Mouse (Mus musculus) stomach, embryonic 14.5 days (tissue): ENCODE results near the gene Kctd11. TPM values are rescaled to one million over a fixed set of nuclear protein-coding genes. Genes with fewer than 3 reads are reported as not detected.
"Not testable (repeated sequence)": the region's sequence is repeated elsewhere in the genome, so short reads cannot be mapped to it uniquely, and the experiment has no call there.

ENCODE experiments used
- ATAC-seq: fragments of 200-750 bp; cut with Nextera tagmentation; 2 replicates; pipeline ENCODE4 v1.8.0; 2017; ENCODE audit warnings: low read depth, moderate TSS enrichment; ENCODE audit not compliant: insufficient number of reproducible peaks, insufficient read depth, low FRiP score
- H3K27ac ChIP-seq: fragments of 300-500 bp; sonication (generic); 2 replicates; pipeline ENCODE4 v1.5.1; 2014; ENCODE audit warnings: mild to moderate bottlenecking, low read length, moderate library complexity, mixed read lengths
- H3K27me3 ChIP-seq: fragments of 300-500 bp; sonication (generic); 2 replicates; pipeline ENCODE4 v1.6.1; 2014; ENCODE audit warnings: low read length, control low read depth, mixed read lengths; ENCODE audit not compliant: control insufficient read depth, insufficient read depth
- H3K36me3 ChIP-seq: fragments of 300-500 bp; sonication (generic); 2 replicates; pipeline ENCODE4 v1.6.1; 2014; ENCODE audit warnings: mild to moderate bottlenecking, control low read depth, low read length, moderate library complexity, mixed read lengths; ENCODE audit not compliant: control insufficient read depth, insufficient read depth
- H3K4me1 ChIP-seq: fragments of 300-500 bp; sonication (generic); 2 replicates; pipeline ENCODE4 v1.6.1; 2014; ENCODE audit warnings: low read length, control low read depth, mixed read lengths; ENCODE audit not compliant: control insufficient read depth, insufficient read depth
- H3K4me2 ChIP-seq: fragments of 300-500 bp; sonication (generic); replicated peaks from 2 replicates; pipeline ENCODE4 v1.6.1; 2014; ENCODE audit warnings: low read depth, low read length, control low read depth
- H3K4me3 ChIP-seq: fragments of 300-500 bp; sonication (generic); 2 replicates; pipeline ENCODE4 v1.5.1; 2014; ENCODE audit warnings: low read depth, low read length, control low read depth
- H3K9ac ChIP-seq: fragments of 300-500 bp; sonication (generic); replicated peaks from 2 replicates; pipeline ENCODE4 v1.6.1; 2014; ENCODE audit warnings: low read depth, mild to moderate bottlenecking, control low read depth, low read length, moderate library complexity, mixed read lengths
- H3K9me3 ChIP-seq: fragments of 300-500 bp; sonication (generic); 2 replicates; pipeline ENCODE4 v1.6.1; 2016; ENCODE audit warnings: low read depth, low read length, control low read depth; ENCODE audit not compliant: control insufficient read depth
- WGBS: fragments of 180-500 bp; shearing (Covaris S2); extraction: QIAGEN DNeasy Blood & Tissue Kit; methylation state at CpG from one replicate; pipeline ENCODE4 v1.1.7; 2014; 5-methylcytosine and 5-hydroxymethylcytosine counted together
- polyA plus RNA-seq: library from polyadenylated mRNA; unstranded; fragments of >200 nt; fragmentation: Nextera tagmentation; extraction: Ambion mirVana; gene quantifications from 2 replicates; pipeline ENCODE4 v1.2.1, GENCODE M21; 2014

Kctd11 gene
- polyA plus RNA-seq, 1 experiment from 2014 or later = 5.0 TPM

GRCm38 (mm10) chr11:69920266-69921031, 39.2 kb upstream of the Kctd11 start:
- Histone ChIP-seq H3K4me2 (peak overlapping the region; percentile 44), H3K4me3 (peak overlapping the region; percentile 98), H3K27ac (peak overlapping the region; percentile 96), H3K4me1 (peaks cover 25% of the 10 kb centered on the region), H3K9ac (peak overlapping the region; percentile 97), H3K36me3 (peaks cover 33% of the 10 kb centered on the region), H3K9me3 (no peaks in the 10 kb centered on the region), H3K27me3 (no peaks in the 10 kb centered on the region)
- ATAC-seq = peak; percentile 14
- under 1% methylated on average over 60 of the region's 65 CpGs for WGBS

GRCm38 (mm10) chr11:69919661-69920265, 38.6 kb upstream of the Kctd11 start:
- H3K4me2 ChIP-seq = peak overlapping the region; percentile 44
- H3K36me3 ChIP-seq = peaks cover 39% of the 10 kb centered on the region
- ATAC-seq = no peak
- peak overlapping the region; percentile 96 for H3K27ac ChIP-seq
- peak overlapping the region; percentile 98 for H3K4me3 ChIP-seq
- H3K27me3 ChIP-seq = no peaks in the 10 kb centered on the region
- H3K9me3 ChIP-seq = no peaks in the 10 kb centered on the region
- 2% methylated on average over 17 of the region's 17 CpGs for WGBS
- peak overlapping the region; percentile 97 for H3K9ac ChIP-seq
- peaks cover 30% of the 10 kb centered on the region for H3K4me1 ChIP-seq

- Histone ChIP-seq H3K4me3 (peak overlapping the region; percentile 98; the same call in 1 of the 2 replicates), H3K4me2 (peak overlapping the region; percentile 44), H3K27me3 (no peaks in the 10 kb centered on the region), H3K9ac (peak overlapping the region; percentile 97; the same call in 1 of the 2 replicates), H3K36me3 (peaks cover 41% of the 10 kb centered on the region), H3K9me3 (no peaks in the 10 kb centered on the region), H3K27ac (0 out of 2 replicates have a peak overlapping the region, but pooled peaks have one; percentile 96), H3K4me1 (peaks cover 33% of the 10 kb centered on the region)
- 81% methylated on average over 9 of the region's 9 CpGs for whole genome bisulfite sequencing
- ATAC-seq = no peak
Observed at GRCm38 (mm10) chr11:69919053-69919452, 37.8 kb upstream of the Kctd11 start.

- Histone ChIP-seq H3K4me3 (no peak overlapping the region), H3K4me2 (no peak overlapping the region), H3K36me3 (peaks cover 41% of the 10 kb centered on the region), H3K4me1 (peaks cover 33% of the 10 kb centered on the region), H3K27me3 (no peaks in the 10 kb centered on the region), H3K27ac (no peak overlapping the region), H3K9ac (no peak overlapping the region), H3K9me3 (no peaks in the 10 kb centered on the region)
- WGBS = 82% methylated on average over 5 of the region's 5 CpGs
- no peak for ATAC-seq
Observed at GRCm38 (mm10) chr11:69918118-69918517, 36.9 kb upstream of the Kctd11 start.

GRCm38 (mm10) chr11:69917379-69917948, 36.3 kb upstream of the Kctd11 start:
- H3K4me1 ChIP-seq = peaks cover 28% of the 10 kb centered on the region
- no peak overlapping the region for H3K27ac ChIP-seq
- ATAC-seq = no peak
- no peaks in the 10 kb centered on the region for H3K27me3 ChIP-seq
- no peak overlapping the region for H3K4me2 ChIP-seq
- 82% methylated on average over 8 of the region's 8 CpGs for WGBS
- peaks cover 44% of the 10 kb centered on the region for H3K36me3 ChIP-seq
- no peak overlapping the region for H3K9ac ChIP-seq
- H3K9me3 ChIP-seq = no peaks in the 10 kb centered on the region
- H3K4me3 ChIP-seq = no peak overlapping the region

- not testable (repeated sequence) for H3K27me3 ChIP-seq, H3K9me3 ChIP-seq, H3K4me2 ChIP-seq, H3K9ac ChIP-seq, H3K27ac ChIP-seq, ATAC-seq, H3K4me3 ChIP-seq
- Histone ChIP-seq H3K36me3 (peaks cover 51% of the 10 kb centered on the region), H3K4me1 (peaks cover 26% of the 10 kb centered on the region)
- 63% methylated on average over 7 of the region's 7 CpGs for WGBS
Observed at GRCm38 (mm10) chr11:69916652-69917378, 35.6 kb upstream of the Kctd11 start.

GRCm38 (mm10) chr11:69915667-69916627, 34.7 kb upstream of the Kctd11 start:
- no peak for ATAC-seq
- Histone ChIP-seq H3K27ac (no peak overlapping the region), H3K27me3 (no peaks in the 10 kb centered on the region), H3K4me2 (0 out of 2 replicates have a peak overlapping the region, but pooled peaks have one; percentile 97), H3K4me1 (peaks cover 26% of the 10 kb centered on the region), H3K9ac (no peak overlapping the region), H3K4me3 (no peak overlapping the region), H3K9me3 (no peaks in the 10 kb centered on the region), H3K36me3 (peaks cover 60% of the 10 kb centered on the region)
- WGBS = 65% methylated on average over 5 of the region's 5 CpGs
